Comparison of ENCODE assay signal across 19 mouse cellular contexts in genomic region chr2:11186586-11186985, GRCm38 (mm10).
"Had no signal": no experiment of that assay in that cellular context is flagged by ENCODE, and none has a peak within 500 bp of the region (broad histone marks: within the 10 kb centered on the region; RNA-seq: fewer than 3 reads in every experiment).

No protein-coding gene starts in this region.

- H3K27ac ChIP-seq: heart, adult 2 months; hindbrain, embryonic 10.5 days; hindbrain, embryonic 12.5 days; hindbrain, embryonic 14.5 days; kidney, embryonic 15.5 days; kidney, postnatal 0 days; limb, embryonic 13.5 days; limb, embryonic 15.5 days had no signal

- H3K27me3 ChIP-seq: hindbrain, embryonic 12.5 days; kidney, embryonic 15.5 days; limb, embryonic 13.5 days; limb, embryonic 15.5 days had no signal

- H3K36me3 ChIP-seq: hindbrain, embryonic 10.5 days; hindbrain, embryonic 12.5 days; kidney, embryonic 15.5 days; limb, embryonic 13.5 days; limb, embryonic 15.5 days had no signal

- H3K4me1 ChIP-seq: hindbrain, embryonic 10.5 days; hindbrain, embryonic 12.5 days; kidney, embryonic 15.5 days; limb, embryonic 13.5 days; limb, embryonic 15.5 days had no signal

- DNase-seq: gastrocnemius, postnatal 10 days; gastrocnemius, postnatal 25 days; heart, postnatal 10 days; heart, postnatal 4 days; kidney, adult 11 months; kidney, adult 2 months; kidney, adult 9 months; kidney, postnatal 14 days; kidney, postnatal 36 days; layer of hippocampus, postnatal 36 days; left cerebral cortex, postnatal 4 days had no signal

- H3K4me3 ChIP-seq: heart, adult 2 months; hindbrain, embryonic 10.5 days; hindbrain, embryonic 12.5 days; kidney, embryonic 15.5 days; limb, embryonic 13.5 days; limb, embryonic 15.5 days had no signal
